Mouse (Mus musculus): ENCODE measurements around the gene Rai2.

DNA sequence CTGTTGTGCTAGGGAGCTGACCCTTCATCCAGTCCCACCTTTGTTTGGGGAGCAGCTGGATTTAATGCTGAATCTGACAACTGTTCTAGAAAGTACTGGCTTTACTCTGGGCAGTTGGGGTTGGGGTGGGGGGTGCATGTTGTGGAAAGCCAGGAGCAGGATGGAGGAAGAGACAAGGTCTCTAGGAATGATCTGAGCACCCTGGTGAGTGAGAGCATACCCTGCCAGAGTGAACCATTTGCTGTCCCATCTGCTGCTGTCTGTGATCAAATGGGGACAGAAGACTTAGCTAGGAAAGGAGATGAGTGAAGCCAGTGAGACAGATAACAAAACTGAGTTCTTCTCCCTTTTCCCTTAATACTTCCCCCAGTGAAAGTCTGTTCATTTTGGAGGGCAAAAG lies 13.2 kb downstream of the Rai2 start:
- TF ChIP-seq CTCF (IDR thresholded peaks at IDR 0.05; ENCODE audit: low read depth) (no peak), EP300 (IDR thresholded peaks at IDR 0.05; ENCODE audit: low read depth) (no peak)

All from liver, embryonic 14.5 days (tissue).